Mouse (Mus musculus) heart, adult 2 months (tissue): ENCODE measurements around the gene Fntb. TPM values are rescaled to one million over a fixed set of nuclear protein-coding genes. Genes with fewer than 3 reads are reported as not detected.

ENCODE experiments used
- DNase-seq, 2 experiments: peaks; one replicate each; pipeline ENCODE4 v3.0.0; 2021
- H3K27ac ChIP-seq: fragments of 200-600 bp; 2 replicates; pipeline ENCODE4 v1.8.1; 2022
- H3K27me3 ChIP-seq: fragments of 200-500 bp; 2 replicates; pipeline ENCODE4 v1.6.1; 2012; ENCODE audit warnings: mild to moderate bottlenecking, low read length, inconsistent platforms, mixed read lengths; ENCODE audit not compliant: control insufficient read depth, insufficient read depth
- H3K36me3 ChIP-seq: fragments of 200-500 bp; 2 replicates; pipeline ENCODE4 v1.6.1; 2012; ENCODE audit warnings: low read length, inconsistent platforms; ENCODE audit not compliant: control insufficient read depth, insufficient read depth
- H3K4me1 ChIP-seq: fragments of 200-500 bp; 2 replicates; pipeline ENCODE4 v1.6.1; 2011; ENCODE audit warnings: low read length; ENCODE audit not compliant: control insufficient read depth, insufficient read depth
- H3K4me3 ChIP-seq: fragments of 200-600 bp; 2 replicates; pipeline ENCODE4 v1.8.1; 2022
- H3K79me2 ChIP-seq: fragments of 200-500 bp; replicated peaks from 2 replicates; pipeline ENCODE4 v1.6.1; 2012; ENCODE audit warnings: mild to moderate bottlenecking, inconsistent platforms, low read length, moderate library complexity, mixed read lengths; ENCODE audit not compliant: control insufficient read depth, insufficient read depth
- H3K9ac ChIP-seq: fragments of 200-500 bp; 2 replicates; pipeline ENCODE4 v1.6.1; 2012; ENCODE audit warnings: low read depth, mild to moderate bottlenecking, control low read depth, inconsistent platforms, low read length, mixed read lengths
- CTCF ChIP-seq: fragments of 200-600 bp; IDR thresholded peaks from 2 replicates; pipeline ENCODE4 v1.8.1; 2022; ENCODE audit warnings: antibody characterized with exemption, mild to moderate bottlenecking, moderate library complexity
- EP300 ChIP-seq: fragments of 200-500 bp; IDR thresholded peaks from 2 replicates; pipeline ENCODE4 v1.6.1; 2011; ENCODE audit warnings: low read depth, low read length, control low read depth; ENCODE audit not compliant: insufficient read depth
- POLR2A ChIP-seq: fragments of 200-500 bp; IDR thresholded peaks from 2 replicates; pipeline ENCODE4 v1.6.1; 2011; ENCODE audit warnings: mild to moderate bottlenecking, low read depth, low read length, control low read depth; ENCODE audit not compliant: insufficient read depth
- WGBS: fragments of 180-500 bp; shearing (Covaris S2); methylation state at CpG from one replicate; pipeline ENCODE4 v1.1.7; 2018; 5-methylcytosine and 5-hydroxymethylcytosine counted together
- intact Hi-C: fragments of 180-260 bp; cut with DNase I; formaldehyde crosslinking; loops from one replicate; pipeline ENCODE4 v1.15.1; 2025
- polyA plus RNA-seq: library from polyadenylated mRNA; depleted of rRNA; stranded (reverse); fragments of >200 nt; gene quantifications from 2 replicates; pipeline ENCODE4 v1.2.3, GENCODE M21; 2012
- total RNA-seq, 2 experiments: library from RNA; stranded (reverse); gene quantifications; 2 replicates each; pipeline ENCODE4 v1.2.3; 2021

Gene Fntb
- total and polyA plus RNA-seq, 3 experiments: 12.6 to 19.1 (median 13.7) TPM

DNA sequence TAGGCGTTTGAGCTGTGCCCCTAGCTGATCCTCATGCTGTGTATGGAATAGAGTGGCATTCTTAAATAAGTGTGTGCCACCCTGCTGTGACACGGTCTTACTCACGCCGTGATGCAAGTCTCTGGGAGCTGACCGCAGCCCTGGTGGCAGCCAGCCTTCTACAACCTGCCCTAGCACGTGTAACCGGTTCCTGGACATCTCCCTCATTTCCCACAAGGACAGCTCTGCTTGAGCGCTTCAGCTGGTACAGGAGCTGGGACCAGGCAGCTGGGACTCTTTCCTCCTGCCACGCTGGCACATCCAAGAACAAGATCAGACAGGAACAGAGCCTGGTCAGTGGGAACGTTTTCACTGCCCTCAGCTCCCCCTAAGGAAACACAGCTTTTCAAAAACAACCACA lies 162.2 kb downstream of the Fntb start:
- Histone ChIP-seq H3K27ac (peak overlapping the region; percentile 33; the same call in 1 of the 2 replicates), H3K79me2 (no peaks in the 10 kb centered on the region), H3K4me3 (no peak overlapping the region), H3K4me1 (peaks cover 14% of the 10 kb centered on the region), H3K27me3 (no peaks in the 10 kb centered on the region), H3K36me3 (peaks cover 1% of the 10 kb centered on the region), H3K9ac (no peak overlapping the region)
- 63% methylated on average over 10 of the region's 10 CpGs for WGBS
- DNase-seq: no peak
- no peak for TF ChIP-seq POLR2A
- TF ChIP-seq CTCF: no peak
- no peak for TF ChIP-seq EP300
- intact Hi-C loops: loop anchor here (5.0 kb wide), 2 partner anchors 35 to 90 kb away; partner anchors contain the start of gene Max

DNA sequence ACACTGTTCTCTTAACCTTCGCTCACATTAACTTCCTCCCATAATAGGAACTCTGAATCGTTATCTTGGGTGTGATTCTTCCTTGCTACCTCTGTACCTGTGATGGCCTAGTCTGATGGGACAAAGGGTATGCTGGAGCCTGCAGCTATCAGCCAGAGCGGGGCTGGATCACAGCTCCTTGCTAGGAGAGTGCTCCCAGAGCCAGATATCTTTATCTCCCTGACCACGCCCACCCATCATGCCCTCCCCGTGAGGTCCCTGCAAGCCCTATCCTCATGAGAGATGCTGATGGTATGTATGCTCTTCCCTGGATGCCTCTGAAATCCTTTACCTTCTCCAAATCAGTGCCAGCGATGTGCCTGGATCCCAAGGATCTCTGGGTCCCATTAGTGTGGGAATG lies 164.8 kb downstream of the Fntb start:
- no peak for DNase-seq
- Histone ChIP-seq H3K27ac (peak overlapping the region; percentile 86), H3K4me1 (peaks cover 14% of the 10 kb centered on the region), H3K79me2 (no peaks in the 10 kb centered on the region), H3K27me3 (no peaks in the 10 kb centered on the region), H3K9ac (no peak overlapping the region), H3K4me3 (no peak overlapping the region), H3K36me3 (peaks cover 2% of the 10 kb centered on the region)
- WGBS: 65% methylated on average over 6 of the region's 6 CpGs
- TF ChIP-seq EP300 (no peak), POLR2A (no peak), CTCF (no peak)
- intact Hi-C loops: no loop called here

DNA sequence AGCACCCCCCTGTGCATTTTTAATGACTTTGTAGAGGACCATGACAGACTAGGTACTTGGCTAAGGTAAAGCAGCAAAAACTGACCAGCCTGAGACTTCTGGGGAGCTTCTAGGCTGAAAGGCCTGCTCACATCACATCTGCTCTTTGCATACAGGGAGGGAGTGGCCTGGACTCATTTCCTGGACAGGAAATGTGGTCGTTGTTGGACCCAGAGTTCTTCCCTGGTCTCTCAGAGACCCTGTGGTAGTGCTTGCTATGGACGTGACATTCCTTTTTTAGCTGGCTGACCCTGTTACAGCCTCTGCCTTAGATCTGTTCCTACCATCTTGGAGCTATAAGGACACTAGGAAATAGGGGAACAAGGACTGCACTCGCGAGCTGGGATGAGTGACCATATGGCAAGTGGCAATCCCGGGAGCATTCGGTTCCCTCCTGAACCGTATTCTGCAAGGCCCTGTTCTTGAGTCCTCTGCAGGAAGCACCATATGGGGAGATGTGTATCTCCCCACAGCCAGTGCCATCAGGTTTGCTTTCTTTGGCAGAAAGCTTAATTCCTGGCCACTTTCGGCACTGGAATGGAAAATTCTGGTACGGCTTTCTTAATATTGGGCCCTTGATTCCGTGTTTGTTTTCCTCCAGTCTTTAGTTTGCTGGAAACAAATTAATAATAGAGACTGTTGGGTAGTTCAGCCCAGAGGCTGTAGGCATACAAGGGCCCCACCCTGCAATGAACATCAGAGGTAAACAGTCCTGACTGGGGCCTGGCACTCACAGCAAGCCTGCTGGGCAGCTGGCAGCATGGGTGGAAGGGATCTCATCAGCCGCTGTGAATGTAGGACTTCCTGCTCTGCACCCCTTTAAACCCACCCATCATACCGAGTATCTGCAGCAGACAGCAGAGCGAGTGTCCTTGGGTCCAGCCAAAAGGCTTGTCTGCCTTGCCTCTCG lies 166.6 kb downstream of the Fntb start:
- peak in 1 of 2 experiments; percentile 58 for DNase-seq
- Histone ChIP-seq H3K9ac (no peak overlapping the region), H3K4me1 (peaks cover 7% of the 10 kb centered on the region), H3K36me3 (peaks cover 2% of the 10 kb centered on the region), H3K4me3 (no peak overlapping the region), H3K79me2 (no peaks in the 10 kb centered on the region), H3K27ac (peak overlapping the region; percentile 86), H3K27me3 (no peaks in the 10 kb centered on the region)
- 43% methylated on average over 14 of the region's 14 CpGs for WGBS
- intact Hi-C loops: no loop called here
- TF ChIP-seq EP300 (peak; percentile 91; the same call in 1 of the 2 replicates), POLR2A (0 out of 2 replicates have a peak, but pooled peaks have one; percentile 39), CTCF (no peak)

DNA sequence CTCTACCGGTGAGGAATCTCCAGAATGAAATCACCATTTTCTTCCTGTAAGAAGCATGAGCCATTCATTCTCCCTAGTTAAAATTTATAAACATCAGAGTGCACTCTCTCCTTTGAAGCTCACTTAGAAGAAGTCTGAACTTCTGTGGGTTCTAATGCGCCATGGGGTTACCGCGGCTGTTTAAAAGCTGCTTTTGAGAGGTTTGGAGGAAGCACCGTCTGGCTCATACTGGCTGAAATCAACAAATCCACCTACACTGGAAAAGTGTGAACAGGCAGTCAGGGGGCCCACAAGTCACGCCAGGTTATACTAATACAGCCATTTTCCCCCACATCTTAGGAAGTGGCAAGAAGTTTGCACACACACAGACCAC lies 167.3 kb downstream of the Fntb start:
- Histone ChIP-seq H3K36me3 (peaks cover 2% of the 10 kb centered on the region), H3K79me2 (no peaks in the 10 kb centered on the region), H3K4me3 (no peak overlapping the region), H3K4me1 (peaks cover 5% of the 10 kb centered on the region), H3K27ac (peak overlapping the region; percentile 86), H3K9ac (no peak overlapping the region), H3K27me3 (no peaks in the 10 kb centered on the region)
- DNase-seq: no peak
- intact Hi-C loops: no loop called here
- TF ChIP-seq EP300: no peak
- TF ChIP-seq POLR2A: no peak
- TF ChIP-seq CTCF: no peak
- WGBS: 73% methylated on average over 6 of the region's 6 CpGs

DNA sequence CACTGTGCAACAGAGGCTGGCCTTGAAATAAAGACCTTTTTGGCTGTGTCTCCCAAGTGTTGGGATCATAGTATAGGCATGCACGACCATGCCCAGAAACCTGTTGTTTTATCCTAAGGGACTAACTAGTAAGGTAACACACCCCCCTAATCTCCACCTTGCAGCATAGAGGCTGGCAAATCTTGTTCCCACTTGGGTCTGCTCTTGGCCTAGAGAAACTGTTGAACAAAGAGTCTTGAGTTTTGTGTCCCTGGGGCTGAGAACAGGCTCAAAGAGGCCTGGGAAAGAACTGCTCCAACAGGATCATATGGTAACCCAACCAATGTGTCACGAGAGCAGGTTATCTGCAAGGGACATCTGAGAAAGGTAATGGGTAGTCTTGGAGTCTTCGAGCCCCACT lies 169.0 kb downstream of the Fntb start:
- intact Hi-C loops: no loop called here
- Histone ChIP-seq H3K4me3 (no peak overlapping the region), H3K27ac (no peak overlapping the region), H3K9ac (no peak overlapping the region), H3K79me2 (no peaks in the 10 kb centered on the region), H3K27me3 (no peaks in the 10 kb centered on the region), H3K4me1 (peaks cover 5% of the 10 kb centered on the region), H3K36me3 (peaks cover 2% of the 10 kb centered on the region)
- TF ChIP-seq CTCF (no peak), EP300 (no peak)
- no peak for DNase-seq
- 92% methylated on average over 3 of the region's 3 CpGs for WGBS

DNA sequence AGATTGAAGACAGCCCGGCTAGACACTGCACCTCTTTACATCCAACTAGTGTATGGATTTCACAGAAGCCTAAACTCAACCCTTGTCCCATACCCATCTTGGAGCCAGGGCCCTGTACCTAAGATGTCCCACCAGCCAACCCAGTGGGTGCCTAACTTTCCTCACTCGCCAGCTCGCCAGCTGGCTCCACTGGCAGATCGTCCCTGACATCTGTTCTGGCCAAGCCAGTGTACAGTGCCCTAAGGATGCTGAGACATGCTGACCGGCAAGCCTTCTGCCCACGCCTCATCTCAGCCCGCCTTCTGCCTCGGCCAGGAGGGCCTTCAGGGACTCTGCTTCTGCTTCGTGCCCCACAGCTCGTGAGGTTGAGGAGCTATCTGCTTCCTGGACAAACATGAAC lies 170.8 kb downstream of the Fntb start:
- H3K27ac ChIP-seq: no peak overlapping the region
- intact Hi-C loops: no loop called here
- peaks cover 3% of the 10 kb centered on the region for H3K4me1 ChIP-seq
- no peak for TF ChIP-seq POLR2A
- H3K4me3 ChIP-seq: no peak overlapping the region
- WGBS: 88% methylated on average over 10 of the region's 10 CpGs
- no peak overlapping the region for H3K9ac ChIP-seq
- H3K36me3 ChIP-seq: peaks cover 6% of the 10 kb centered on the region
- no peak for DNase-seq
- no peaks in the 10 kb centered on the region for H3K79me2 ChIP-seq
- no peaks in the 10 kb centered on the region for H3K27me3 ChIP-seq
